Mouse (Mus musculus) stomach, embryonic 15.5 days (tissue): ENCODE data around the gene Gtf3c5. TPM values are rescaled to one million over a fixed set of nuclear protein-coding genes. Genes with fewer than 3 reads are reported as not detected.

Experiments used
- ATAC-seq: fragments of 200-750 bp; cut with Nextera tagmentation; 2 replicates; pipeline ENCODE4 v1.8.0; 2017; ENCODE audit warnings: low read depth, moderate number of reproducible peaks, moderate TSS enrichment; ENCODE audit not compliant: insufficient read depth, low FRiP score
- H3K27ac ChIP-seq: fragments of 300-500 bp; sonication (generic); 2 replicates; pipeline ENCODE4 v1.5.1; 2015; ENCODE audit warnings: mild to moderate bottlenecking, inconsistent platforms
- H3K27me3 ChIP-seq: fragments of 300-500 bp; sonication (generic); replicated peaks from 2 replicates; pipeline ENCODE4 v1.6.1; 2015; ENCODE audit warnings: inconsistent platforms
- H3K36me3 ChIP-seq: fragments of 300-500 bp; sonication (generic); 2 replicates; pipeline ENCODE4 v1.6.1; 2015; ENCODE audit warnings: inconsistent platforms
- H3K4me1 ChIP-seq: fragments of 300-500 bp; sonication (generic); 2 replicates; pipeline ENCODE4 v1.6.1; 2015; ENCODE audit warnings: inconsistent platforms
- H3K4me2 ChIP-seq: fragments of 300-500 bp; sonication (generic); 2 replicates; pipeline ENCODE4 v1.6.1; 2015; ENCODE audit warnings: mild to moderate bottlenecking, inconsistent platforms
- H3K4me3 ChIP-seq: fragments of 300-500 bp; sonication (generic); replicated peaks from 2 replicates; pipeline ENCODE4 v1.5.1; 2015; ENCODE audit warnings: inconsistent platforms
- H3K9ac ChIP-seq: fragments of 300-500 bp; sonication (generic); 2 replicates; pipeline ENCODE4 v1.6.1; 2015; ENCODE audit warnings: inconsistent platforms
- H3K9me3 ChIP-seq: fragments of 300-500 bp; sonication (generic); 2 replicates; pipeline ENCODE4 v1.6.1; 2016; ENCODE audit warnings: inconsistent platforms
- WGBS: fragments of 180-500 bp; shearing (Covaris S2); methylation state at CpG from one replicate; pipeline ENCODE4 v1.1.7; 2015; 5-methylcytosine and 5-hydroxymethylcytosine counted together
- polyA plus RNA-seq: library from polyadenylated mRNA; unstranded; fragments of >200 nt; fragmentation: Nextera tagmentation; extraction: Ambion mirVana; gene quantifications from 2 replicates; pipeline ENCODE4 v1.2.1, GENCODE M21; 2015

Gtf3c5 gene
- polyA plus RNA-seq, 1 experiment from 2014 or later = 33.6 TPM

GRCm38 (mm10) chr2:28606601-28607340 is 23.2 kb upstream of the Gtf3c5 start:
- H3K36me3 ChIP-seq = no peaks in the 10 kb centered on the region
- ATAC-seq = no peak
- no peak overlapping the region for H3K4me2 ChIP-seq
- H3K4me1 ChIP-seq = 0 out of 2 replicates have a peak, but pooled peaks cover 7% of the 10 kb centered on the region
- 56% methylated on average over 8 of the region's 8 CpGs for WGBS
- H3K9ac ChIP-seq = no peak overlapping the region
- H3K4me3 ChIP-seq = no peak overlapping the region
- no peaks in the 10 kb centered on the region for H3K27me3 ChIP-seq
- no peaks in the 10 kb centered on the region for H3K9me3 ChIP-seq
- no peak overlapping the region for H3K27ac ChIP-seq

DNA sequence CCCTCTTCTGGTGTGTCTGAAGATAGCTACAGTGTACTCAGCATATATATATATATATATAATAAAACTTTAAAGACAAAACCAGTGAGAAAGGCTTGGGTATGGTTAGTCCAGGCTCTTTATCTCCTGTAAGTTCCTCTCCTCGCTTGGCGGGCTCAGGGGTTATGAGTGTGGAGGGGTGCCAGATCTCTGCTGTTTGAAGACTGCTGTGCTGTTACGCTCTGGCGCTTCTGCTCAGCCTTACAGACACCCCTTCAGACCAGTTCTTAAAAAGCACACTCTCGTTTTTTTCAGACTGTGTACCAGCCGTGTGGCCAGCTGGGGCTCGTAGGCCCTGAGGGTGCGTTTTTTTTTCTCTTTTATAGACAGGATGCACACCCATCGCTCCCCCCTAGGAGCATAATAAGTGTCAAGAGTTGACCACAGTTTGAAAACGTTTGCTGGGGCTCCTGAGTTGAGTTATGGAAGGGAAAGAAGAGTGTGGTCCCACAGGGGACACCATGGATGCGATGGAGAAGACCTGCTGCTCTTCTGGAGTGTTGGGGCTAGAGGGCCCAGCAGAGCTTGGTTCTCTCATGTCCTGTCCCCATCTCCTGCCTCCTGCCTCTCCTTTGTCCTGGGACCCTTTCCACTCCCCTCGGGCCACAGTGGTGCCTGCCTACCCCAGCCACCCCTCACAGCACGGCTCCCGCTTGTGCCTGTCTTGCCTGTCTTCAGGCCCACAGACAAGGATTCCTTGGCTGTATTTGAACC is 22.4 kb upstream of the Gtf3c5 start:
- no peak overlapping the region for H3K9ac ChIP-seq
- no peak for ATAC-seq
- no peak overlapping the region for H3K4me2 ChIP-seq
- no peaks in the 10 kb centered on the region for H3K36me3 ChIP-seq
- H3K4me1 ChIP-seq = 0 out of 2 replicates have a peak, but pooled peaks cover 7% of the 10 kb centered on the region
- H3K27me3 ChIP-seq = no peaks in the 10 kb centered on the region
- H3K27ac ChIP-seq = no peak overlapping the region
- H3K9me3 ChIP-seq = no peaks in the 10 kb centered on the region
- WGBS = 62% methylated on average over 14 of the region's 14 CpGs
- H3K4me3 ChIP-seq = no peak overlapping the region

- no peaks in the 10 kb centered on the region for H3K36me3 ChIP-seq
- no peaks in the 10 kb centered on the region for H3K9me3 ChIP-seq
- ATAC-seq = no peak
- no peak overlapping the region for H3K4me3 ChIP-seq
- H3K4me2 ChIP-seq = no peak overlapping the region
- H3K27me3 ChIP-seq = no peaks in the 10 kb centered on the region
- no peak overlapping the region for H3K27ac ChIP-seq
- WGBS = 83% methylated on average over 5 of the region's 5 CpGs
- 0 out of 2 replicates have a peak, but pooled peaks cover 7% of the 10 kb centered on the region for H3K4me1 ChIP-seq
- H3K9ac ChIP-seq = no peak overlapping the region
Observed at GRCm38 (mm10) chr2:28603542-28603941, 20.0 kb upstream of the Gtf3c5 start.

GRCm38 (mm10) chr2:28601720-28602590 is 18.4 kb upstream of the Gtf3c5 start:
- WGBS = 46% methylated on average over 12 of the region's 12 CpGs
- H3K9ac ChIP-seq = no peak overlapping the region
- H3K27me3 ChIP-seq = no peaks in the 10 kb centered on the region
- H3K27ac ChIP-seq = no peak overlapping the region
- H3K4me2 ChIP-seq = no peak overlapping the region
- H3K9me3 ChIP-seq = no peaks in the 10 kb centered on the region
- no peaks in the 10 kb centered on the region for H3K36me3 ChIP-seq
- H3K4me1 ChIP-seq = no peaks in the 10 kb centered on the region; the same call in 1 of the 2 replicates
- peak; percentile 92 for ATAC-seq
- no peak overlapping the region for H3K4me3 ChIP-seq

GRCm38 (mm10) chr2:28599569-28599900 is 16.0 kb upstream of the Gtf3c5 start:
- Histone ChIP-seq H3K4me2 (no peak overlapping the region), H3K4me3 (no peak overlapping the region), H3K27ac (no peak overlapping the region), H3K27me3 (no peaks in the 10 kb centered on the region), H3K9ac (no peak overlapping the region), H3K36me3 (no peaks in the 10 kb centered on the region), H3K4me1 (no peaks in the 10 kb centered on the region; the same call in 1 of the 2 replicates), H3K9me3 (no peaks in the 10 kb centered on the region)
- no peak for ATAC-seq
- WGBS = 78% methylated on average over 6 of the region's 6 CpGs

DNA sequence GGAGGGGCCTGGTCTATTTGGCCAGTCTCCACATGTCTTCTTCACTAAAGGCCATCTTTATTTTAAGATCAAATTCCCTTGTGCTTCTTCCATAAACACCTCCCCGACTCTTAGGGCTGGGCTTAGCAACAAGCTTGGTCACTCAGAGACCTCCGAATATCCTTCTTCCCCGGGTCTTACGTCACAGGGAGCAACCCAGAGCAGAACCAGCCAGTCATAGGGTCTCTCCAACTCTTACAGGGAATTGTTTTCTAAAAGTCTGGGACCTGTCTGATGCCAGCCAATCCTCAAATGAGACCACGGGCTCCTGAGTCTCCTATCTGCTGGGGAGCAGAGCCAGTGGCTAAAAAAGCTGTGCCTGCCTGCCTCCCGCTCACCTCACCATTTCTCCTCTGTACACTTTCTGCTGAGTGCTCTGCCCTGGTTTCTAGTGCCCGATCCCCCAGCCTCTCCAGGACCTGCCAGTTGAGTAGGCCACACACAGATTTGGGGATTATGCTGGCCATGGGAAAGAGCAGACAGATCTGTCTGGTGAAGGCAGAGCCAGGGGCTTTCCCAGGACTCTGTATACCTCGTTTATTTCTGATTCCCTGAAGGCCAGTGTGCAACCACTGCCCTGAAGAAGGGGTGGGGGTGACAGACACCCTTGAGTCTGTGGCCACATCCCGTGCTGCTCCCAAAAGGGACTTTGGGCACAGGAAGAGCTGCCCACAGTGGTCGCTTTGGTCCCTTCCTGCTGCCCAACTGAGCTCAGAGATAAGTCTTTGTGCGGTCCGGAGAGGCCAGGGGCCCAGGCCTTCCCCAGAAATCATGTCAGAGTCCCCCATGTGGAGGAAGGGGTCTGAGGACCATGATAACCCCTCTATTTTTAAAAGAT is 15.4 kb upstream of the Gtf3c5 start:
- Histone ChIP-seq H3K4me3 (no peak overlapping the region), H3K4me2 (no peak overlapping the region), H3K4me1 (no peaks in the 10 kb centered on the region; the same call in 1 of the 2 replicates), H3K9ac (no peak overlapping the region), H3K9me3 (no peaks in the 10 kb centered on the region), H3K27me3 (no peaks in the 10 kb centered on the region), H3K36me3 (no peaks in the 10 kb centered on the region), H3K27ac (no peak overlapping the region)
- ATAC-seq = no peak
- 47% methylated on average over 12 of the region's 12 CpGs for WGBS

DNA sequence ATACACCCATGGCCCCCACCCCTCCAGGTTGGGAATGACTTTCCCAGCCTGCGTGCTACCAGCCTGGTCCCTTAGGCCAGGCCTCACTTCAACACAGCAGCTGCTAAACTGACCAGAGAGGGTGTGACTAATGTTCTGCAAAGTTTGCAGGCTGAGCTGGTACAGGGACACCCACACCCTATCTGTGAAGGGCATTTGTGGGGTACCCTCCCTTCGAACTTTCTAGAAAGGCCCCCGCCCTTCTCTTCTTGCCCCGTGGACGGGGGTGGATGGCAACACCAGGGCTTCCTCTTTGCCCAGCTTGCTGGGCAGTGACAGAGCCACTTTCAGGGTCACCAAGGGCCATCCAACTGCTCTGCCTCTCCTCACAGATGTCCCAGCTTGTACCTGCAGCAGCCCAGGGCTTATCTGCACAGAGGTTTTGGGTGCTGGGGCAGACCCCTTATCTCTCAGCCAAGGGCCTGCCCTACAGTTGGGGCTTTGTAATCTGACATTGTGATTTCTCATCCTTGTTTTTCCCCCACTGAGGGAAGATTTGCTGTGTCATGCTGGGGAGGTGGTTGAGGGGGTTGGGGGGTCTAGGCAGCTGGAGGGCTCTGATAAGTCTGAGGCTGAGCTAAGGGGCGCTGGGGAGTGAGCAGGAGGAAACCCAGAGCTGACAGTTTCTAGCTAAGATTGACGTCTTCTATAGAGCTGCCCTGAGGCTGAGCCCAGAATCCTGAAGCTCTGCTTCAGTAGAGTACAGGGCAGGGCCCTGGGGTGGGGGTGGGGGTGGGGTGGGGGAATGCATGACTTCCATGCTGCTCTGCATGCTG is 14.4 kb upstream of the Gtf3c5 start:
- Histone ChIP-seq H3K4me3 (no peak overlapping the region), H3K4me1 (peaks cover under 1% of the 10 kb centered on the region; the same call in 1 of the 2 replicates), H3K27ac (no peak overlapping the region), H3K9me3 (no peaks in the 10 kb centered on the region), H3K27me3 (no peaks in the 10 kb centered on the region), H3K4me2 (no peak overlapping the region), H3K36me3 (no peaks in the 10 kb centered on the region), H3K9ac (no peak overlapping the region)
- ATAC-seq = peak; percentile 58; the same call in 1 of the 2 replicates
- WGBS = 64% methylated on average over 7 of the region's 7 CpGs

- Histone ChIP-seq H3K27ac (no peak overlapping the region), H3K4me1 (peaks cover 4% of the 10 kb centered on the region; the same call in 1 of the 2 replicates), H3K9me3 (no peaks in the 10 kb centered on the region), H3K4me3 (no peak overlapping the region), H3K4me2 (no peak overlapping the region), H3K36me3 (no peaks in the 10 kb centered on the region), H3K9ac (no peak overlapping the region), H3K27me3 (no peaks in the 10 kb centered on the region)
- no peak for ATAC-seq
- WGBS = 88% methylated on average over 7 of the region's 7 CpGs
Observed at GRCm38 (mm10) chr2:28596998-28597397, 13.4 kb upstream of the Gtf3c5 start.

GRCm38 (mm10) chr2:28596021-28596420 is 12.5 kb upstream of the Gtf3c5 start:
- no peak overlapping the region for H3K9ac ChIP-seq
- no peak overlapping the region for H3K4me2 ChIP-seq
- 71% methylated on average over 7 of the region's 7 CpGs for WGBS
- H3K27me3 ChIP-seq = no peaks in the 10 kb centered on the region
- H3K4me1 ChIP-seq = peaks cover 4% of the 10 kb centered on the region; the same call in 1 of the 2 replicates
- no peak for ATAC-seq
- H3K9me3 ChIP-seq = no peaks in the 10 kb centered on the region
- no peaks in the 10 kb centered on the region for H3K36me3 ChIP-seq
- H3K27ac ChIP-seq = no peak overlapping the region
- H3K4me3 ChIP-seq = no peak overlapping the region

- Histone ChIP-seq H3K9ac (no peak overlapping the region), H3K36me3 (no peaks in the 10 kb centered on the region), H3K27me3 (no peaks in the 10 kb centered on the region), H3K4me1 (0 out of 2 replicates have a peak, but pooled peaks cover 4% of the 10 kb centered on the region), H3K4me3 (0 out of 2 replicates have a peak overlapping the region, but pooled peaks have one; percentile 12), H3K27ac (no peak overlapping the region), H3K4me2 (peak overlapping the region; percentile 34; the same call in 1 of the 2 replicates), H3K9me3 (no peaks in the 10 kb centered on the region)
- no peak for ATAC-seq
- WGBS = 10% methylated on average over 15 of the region's 15 CpGs
Observed at GRCm38 (mm10) chr2:28592809-28593208, 9.3 kb upstream of the Gtf3c5 start.
